Mouse (Mus musculus): ENCODE data around the gene Fmnl3.
A peak's percentile ranks its signal among the peaks of the same experiment; 100 is the strongest.

Gene Fmnl3

GRCm38 (mm10) chr15:99290586-99290985 is 79.7 kb downstream of the Fmnl3 start:
- TF ChIP-seq POU5F1 (IDR thresholded peaks at IDR 0.05; ENCODE audit: borderline replicate concordance, low read length) = no peak
- TF ChIP-seq NANOG (IDR thresholded peaks at IDR 0.05; ENCODE audit: borderline replicate concordance, low read length) = no peak
- no peak for TF ChIP-seq CTCF (conservative IDR thresholded peaks at IDR 0.05; ENCODE audit: low read length)
- Histone ChIP-seq H3K9me3 (ENCODE audit: low read length) (no peaks in the 10 kb centered on the region), H3K27me3 (ENCODE audit: insufficient read depth, low read length) (peaks cover 2% of the 10 kb centered on the region), H3K4me1 (replicated peaks; ENCODE audit: low read depth, low read length) (peaks cover 19% of the 10 kb centered on the region), H3K36me3 (ENCODE audit: insufficient read depth, low read length) (no peaks in the 10 kb centered on the region), H3K4me3 (replicated peaks; ENCODE audit: low read length) (no peak overlapping the region)

- no peaks in the 10 kb centered on the region for H3K9me3 ChIP-seq (ENCODE audit: low read length)
- TF ChIP-seq CTCF (conservative IDR thresholded peaks at IDR 0.05; ENCODE audit: low read length) (no peak), NANOG (IDR thresholded peaks at IDR 0.05; ENCODE audit: borderline replicate concordance, low read length) (no peak), POU5F1 (IDR thresholded peaks at IDR 0.05; ENCODE audit: borderline replicate concordance, low read length) (no peak)
- no peak overlapping the region for H3K4me3 ChIP-seq (replicated peaks; ENCODE audit: low read length)
- peaks cover 22% of the 10 kb centered on the region for H3K4me1 ChIP-seq (replicated peaks; ENCODE audit: low read depth, low read length)
- peaks cover 12% of the 10 kb centered on the region for H3K27me3 ChIP-seq (ENCODE audit: insufficient read depth, low read length)
- H3K36me3 ChIP-seq (ENCODE audit: insufficient read depth, low read length) = no peaks in the 10 kb centered on the region
Observed at GRCm38 (mm10) chr15:99285189-99285535, 85.1 kb downstream of the Fmnl3 start.

- TF ChIP-seq POU5F1 (IDR thresholded peaks at IDR 0.05; ENCODE audit: borderline replicate concordance, low read length) = no peak
- no peak for TF ChIP-seq CTCF (conservative IDR thresholded peaks at IDR 0.05; ENCODE audit: low read length)
- TF ChIP-seq NANOG (IDR thresholded peaks at IDR 0.05; ENCODE audit: borderline replicate concordance, low read length) = no peak
Observed at GRCm38 (mm10) chr15:99284527-99285188, 85.6 kb downstream of the Fmnl3 start.

GRCm38 (mm10) chr15:99283456-99283855 is 86.8 kb downstream of the Fmnl3 start:
- peaks cover 16% of the 10 kb centered on the region for H3K27me3 ChIP-seq (ENCODE audit: insufficient read depth, low read length)
- H3K36me3 ChIP-seq (ENCODE audit: insufficient read depth, low read length) = no peaks in the 10 kb centered on the region
- peaks cover 8% of the 10 kb centered on the region for H3K9me3 ChIP-seq (ENCODE audit: low read length)
- H3K4me1 ChIP-seq (replicated peaks; ENCODE audit: low read depth, low read length) = peaks cover 22% of the 10 kb centered on the region
- TF ChIP-seq CTCF (conservative IDR thresholded peaks at IDR 0.05; ENCODE audit: low read length) (peak; percentile 65), NANOG (IDR thresholded peaks at IDR 0.05; ENCODE audit: borderline replicate concordance, low read length) (no peak)
- no peak overlapping the region for H3K4me3 ChIP-seq (replicated peaks; ENCODE audit: low read length)

More at GRCm38 (mm10) chr15:99284527-99285188, 85.6 kb downstream of the Fmnl3 start:
- peaks cover 16% of the 10 kb centered on the region for H3K27me3 ChIP-seq (ENCODE audit: insufficient read depth, low read length)
- no peak overlapping the region for H3K4me3 ChIP-seq (replicated peaks; ENCODE audit: low read length)
- H3K36me3 ChIP-seq (ENCODE audit: insufficient read depth, low read length) = no peaks in the 10 kb centered on the region
- peaks cover 22% of the 10 kb centered on the region for H3K4me1 ChIP-seq (replicated peaks; ENCODE audit: low read depth, low read length)
- H3K9me3 ChIP-seq (ENCODE audit: low read length) = no peaks in the 10 kb centered on the region

GRCm38 (mm10) chr15:99278271-99278670 is 92.0 kb downstream of the Fmnl3 start:
- Histone ChIP-seq H3K4me3 (replicated peaks; ENCODE audit: low read length) (no peak overlapping the region), H3K4me1 (replicated peaks; ENCODE audit: low read depth, low read length) (no peaks in the 10 kb centered on the region; the same call in none of the 2 replicates), H3K36me3 (ENCODE audit: insufficient read depth, low read length) (0 out of 2 replicates have a peak, but pooled peaks cover 2% of the 10 kb centered on the region), H3K27me3 (ENCODE audit: insufficient read depth, low read length) (peaks cover 12% of the 10 kb centered on the region; the same call in 1 of the 2 replicates), H3K9me3 (ENCODE audit: low read length) (peaks cover 43% of the 10 kb centered on the region)
- no peak for TF ChIP-seq NANOG (IDR thresholded peaks at IDR 0.05; ENCODE audit: borderline replicate concordance, low read length)
- TF ChIP-seq CTCF (conservative IDR thresholded peaks at IDR 0.05; ENCODE audit: low read length) = no peak
- TF ChIP-seq POU5F1 (IDR thresholded peaks at IDR 0.05; ENCODE audit: borderline replicate concordance, low read length) = no peak

GRCm38 (mm10) chr15:99276095-99276494 is 94.2 kb downstream of the Fmnl3 start:
- Histone ChIP-seq H3K9me3 (ENCODE audit: low read length) (peaks cover 43% of the 10 kb centered on the region), H3K4me3 (replicated peaks; ENCODE audit: low read length) (no peak overlapping the region), H3K36me3 (ENCODE audit: insufficient read depth, low read length) (0 out of 2 replicates have a peak, but pooled peaks cover 2% of the 10 kb centered on the region), H3K27me3 (ENCODE audit: insufficient read depth, low read length) (peaks cover 12% of the 10 kb centered on the region; the same call in 1 of the 2 replicates), H3K4me1 (replicated peaks; ENCODE audit: low read depth, low read length) (peaks cover 8% of the 10 kb centered on the region)
- TF ChIP-seq CTCF (conservative IDR thresholded peaks at IDR 0.05; ENCODE audit: low read length) (no peak), NANOG (IDR thresholded peaks at IDR 0.05; ENCODE audit: borderline replicate concordance, low read length) (no peak), POU5F1 (IDR thresholded peaks at IDR 0.05; ENCODE audit: borderline replicate concordance, low read length) (no peak)
